Mouse (Mus musculus): ENCODE measurements around the gene Tsc22d2. TPM values are rescaled to one million over a fixed set of nuclear protein-coding genes. Genes with fewer than 3 reads are reported as not detected.

Gene Tsc22d2
- polyA plus RNA-seq, 1 experiment from 2014 or later: 9.2 TPM

DNA sequence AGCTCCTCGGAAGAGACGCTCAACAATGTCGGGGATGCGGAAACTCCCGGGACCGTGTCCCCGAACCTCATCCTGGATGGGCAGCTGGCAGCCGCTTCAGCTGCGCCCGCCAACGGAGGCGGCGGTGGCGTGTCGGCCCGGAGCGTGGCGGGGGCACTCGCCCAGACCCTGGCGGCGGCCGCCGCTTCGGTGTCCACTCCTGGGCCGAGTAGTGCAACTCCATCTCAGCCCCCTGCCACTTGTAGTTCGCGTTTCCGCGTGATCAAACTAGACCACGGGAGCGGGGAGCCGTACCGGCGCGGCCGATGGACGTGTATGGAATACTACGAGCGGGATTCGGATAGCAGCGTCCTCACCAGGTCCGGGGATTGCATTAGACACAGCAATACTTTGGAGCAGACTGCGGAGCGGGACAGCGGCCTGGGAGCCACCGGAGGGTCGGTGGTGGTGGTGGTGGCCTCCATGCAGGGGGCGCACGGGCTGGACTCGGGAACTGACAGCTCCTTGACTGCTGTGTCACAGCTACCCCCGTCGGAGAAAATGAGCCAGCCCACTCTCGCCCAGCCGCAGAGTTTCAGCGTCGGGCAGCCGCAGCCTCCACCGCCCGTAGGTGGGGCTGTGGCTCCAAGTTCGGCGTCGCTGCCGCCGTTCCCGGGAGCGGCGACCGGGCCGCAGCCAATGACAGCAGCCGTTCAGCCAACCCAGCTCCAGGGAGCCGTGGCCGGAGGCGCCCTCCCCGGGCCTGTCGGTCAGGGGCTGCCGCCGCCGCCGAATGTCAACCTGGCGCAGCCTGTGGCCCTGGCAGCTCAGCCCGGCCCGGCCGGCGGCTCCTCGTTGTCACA lies 1.6 kb downstream of the Tsc22d2 start:
- H3K27ac ChIP-seq (ENCODE audit: low read depth, low read length): peak overlapping the region; percentile 98
- H3K9ac ChIP-seq (ENCODE audit: low read length): peak overlapping the region; percentile 97
- H3K27me3 ChIP-seq (replicated peaks; ENCODE audit: control insufficient read depth, insufficient read depth, low read length): no peaks in the 10 kb centered on the region
- DNase-seq (ENCODE audit: low spot score): peak; percentile 87
- peak; percentile 64 for ATAC-seq
- H3K4me2 ChIP-seq (ENCODE audit: low read length): peak overlapping the region; percentile 98
- H3K4me3 ChIP-seq (ENCODE audit: low read depth, low read length): peak overlapping the region; percentile 99
- H3K9me3 ChIP-seq (replicated peaks; ENCODE audit: control insufficient read depth, low read length): no peaks in the 10 kb centered on the region
- no peaks in the 10 kb centered on the region for H3K36me3 ChIP-seq (ENCODE audit: control insufficient read depth, insufficient read depth, low read length)
- peaks cover 19% of the 10 kb centered on the region for H3K4me1 ChIP-seq (ENCODE audit: control insufficient read depth, insufficient read depth, low read length)
- under 1% methylated on average over 71 of the region's 85 CpGs for WGBS

DNA sequence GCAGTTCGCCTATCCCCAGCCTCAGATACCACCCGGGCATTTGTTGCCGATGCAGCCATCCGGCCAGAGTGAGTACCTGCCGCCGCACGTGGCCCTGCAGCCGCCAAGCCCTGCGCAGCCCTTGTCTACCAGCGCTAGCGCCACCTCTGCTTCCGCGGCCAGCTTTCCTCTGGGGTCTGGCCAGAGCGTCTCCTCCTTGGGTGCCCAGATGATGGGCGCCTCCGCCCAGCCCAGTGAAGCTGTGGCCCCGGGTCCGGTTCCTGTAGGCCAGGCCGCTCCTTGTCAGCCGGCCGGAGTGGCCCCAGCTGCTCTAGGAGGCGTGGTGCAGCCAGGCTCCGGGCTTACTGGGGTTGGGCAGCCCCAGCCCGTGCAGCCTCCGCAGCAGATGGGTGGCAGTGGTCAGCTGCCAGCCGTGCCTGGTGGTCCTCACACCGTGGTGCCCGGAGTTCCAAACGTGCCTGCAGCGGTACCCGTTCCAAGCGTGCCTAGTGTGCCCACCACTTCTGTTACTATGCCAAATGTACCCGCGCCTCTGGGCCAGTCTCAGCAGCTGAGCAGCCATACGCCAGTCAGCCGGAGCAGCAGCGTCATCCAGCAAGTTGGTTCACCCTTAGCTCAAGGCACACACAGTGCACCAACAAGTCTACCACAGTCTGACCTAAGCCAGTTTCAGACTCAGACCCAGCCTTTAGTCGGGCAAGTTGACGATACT lies 2.4 kb downstream of the Tsc22d2 start:
- DNase-seq (ENCODE audit: low spot score) (peak; percentile 55), ATAC-seq (peak; percentile 35)
- no peaks in the 10 kb centered on the region for H3K27me3 ChIP-seq (replicated peaks; ENCODE audit: control insufficient read depth, insufficient read depth, low read length)
- H3K27ac ChIP-seq (ENCODE audit: low read depth, low read length): peak overlapping the region; percentile 98
- H3K9ac ChIP-seq (ENCODE audit: low read length): peak overlapping the region; percentile 97
- peak overlapping the region; percentile 99 for H3K4me3 ChIP-seq (ENCODE audit: low read depth, low read length)
- no peaks in the 10 kb centered on the region for H3K9me3 ChIP-seq (replicated peaks; ENCODE audit: control insufficient read depth, low read length)
- H3K36me3 ChIP-seq (ENCODE audit: control insufficient read depth, insufficient read depth, low read length): no peaks in the 10 kb centered on the region
- under 1% methylated on average over 39 of the region's 39 CpGs for WGBS
- peaks cover 19% of the 10 kb centered on the region for H3K4me1 ChIP-seq (ENCODE audit: control insufficient read depth, insufficient read depth, low read length)
- peak overlapping the region; percentile 98 for H3K4me2 ChIP-seq (ENCODE audit: low read length)

DNA sequence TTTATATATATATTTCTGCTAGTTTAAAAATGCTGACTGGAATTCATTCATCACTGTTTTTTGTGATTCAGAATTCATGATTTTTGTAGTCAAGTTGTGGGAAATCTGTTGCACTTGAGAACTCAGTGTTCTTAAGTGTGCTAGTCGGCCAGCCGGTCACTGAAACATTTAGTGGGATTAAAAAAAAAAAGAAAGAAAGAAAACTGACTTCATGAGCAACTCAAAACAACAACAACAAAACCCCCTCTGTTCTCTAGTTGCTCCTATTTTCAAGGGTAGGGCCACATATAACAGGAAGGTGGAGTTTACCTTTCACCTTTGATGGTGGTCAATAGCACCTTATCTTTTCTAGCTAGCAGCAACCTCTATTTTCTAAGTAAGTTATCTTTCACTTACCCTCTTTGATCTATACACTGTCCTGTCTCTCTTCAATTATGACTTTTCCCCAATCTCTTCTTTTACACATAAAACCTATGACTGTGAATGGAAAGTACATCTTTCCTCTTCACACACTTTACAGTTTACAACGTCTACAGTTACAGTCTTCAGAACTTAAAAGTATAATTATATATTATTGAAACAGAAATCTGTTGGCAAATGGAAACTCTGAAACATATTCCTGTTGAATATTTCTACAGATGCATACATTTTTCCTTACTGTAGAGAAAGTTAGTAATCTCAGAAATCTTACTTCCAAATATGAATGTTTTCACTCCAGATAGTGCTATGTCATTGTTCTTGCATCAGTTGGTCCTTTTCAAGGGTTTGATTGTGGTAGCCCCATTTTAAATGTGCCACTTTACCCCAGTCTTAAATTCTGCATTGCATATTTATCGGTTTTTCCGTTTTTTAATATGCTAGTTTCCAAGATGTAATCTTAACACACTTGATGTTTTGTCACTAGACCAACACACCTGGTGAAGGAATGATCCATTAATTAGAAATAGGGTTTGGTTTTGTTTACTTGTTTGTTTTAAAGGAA lies 4.5 kb downstream of the Tsc22d2 start:
- Histone ChIP-seq H3K27ac (ENCODE audit: low read depth, low read length) (no peak overlapping the region), H3K4me3 (ENCODE audit: low read depth, low read length) (peak overlapping the region; percentile 99), H3K4me2 (ENCODE audit: low read length) (peak overlapping the region; percentile 98), H3K36me3 (ENCODE audit: control insufficient read depth, insufficient read depth, low read length) (no peaks in the 10 kb centered on the region), H3K27me3 (replicated peaks; ENCODE audit: control insufficient read depth, insufficient read depth, low read length) (no peaks in the 10 kb centered on the region), H3K9ac (ENCODE audit: low read length) (peak overlapping the region; percentile 32; the same call in 1 of the 2 replicates), H3K4me1 (ENCODE audit: control insufficient read depth, insufficient read depth, low read length) (peaks cover 23% of the 10 kb centered on the region), H3K9me3 (replicated peaks; ENCODE audit: control insufficient read depth, low read length) (no peaks in the 10 kb centered on the region)
- 34% methylated on average over 5 of the region's 5 CpGs for WGBS
- DNase-seq (ENCODE audit: low spot score) (no peak), ATAC-seq (no peak)

DNA sequence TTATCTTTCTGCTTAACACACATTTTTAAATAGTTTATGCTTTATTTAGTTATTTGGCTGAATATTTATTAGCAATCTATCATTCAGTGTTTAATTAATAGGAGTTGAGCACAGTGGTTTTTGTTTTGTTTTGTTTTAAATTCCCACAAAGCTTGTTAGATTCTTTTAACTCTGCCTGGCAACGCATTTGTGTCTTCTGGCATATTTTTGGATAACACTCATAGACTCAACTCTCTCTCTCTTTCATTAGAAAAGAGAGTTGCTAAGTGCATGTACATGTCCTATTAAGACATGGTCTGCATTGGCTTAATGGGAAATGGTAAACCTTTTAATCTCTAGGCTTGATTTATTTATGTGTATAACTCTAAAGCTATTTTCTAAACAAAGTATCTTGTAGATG lies 14.3 kb downstream of the Tsc22d2 start:
- H3K9me3 ChIP-seq (replicated peaks; ENCODE audit: control insufficient read depth, low read length): no peaks in the 10 kb centered on the region
- no peaks in the 10 kb centered on the region for H3K27me3 ChIP-seq (replicated peaks; ENCODE audit: control insufficient read depth, insufficient read depth, low read length)
- no peaks in the 10 kb centered on the region for H3K4me1 ChIP-seq (ENCODE audit: control insufficient read depth, insufficient read depth, low read length)
- H3K4me2 ChIP-seq (ENCODE audit: low read length): no peak overlapping the region
- 57% methylated on average over 1 of the region's 1 CpGs for WGBS
- H3K36me3 ChIP-seq (ENCODE audit: control insufficient read depth, insufficient read depth, low read length): no peaks in the 10 kb centered on the region
- no peak for ATAC-seq
- H3K4me3 ChIP-seq (ENCODE audit: low read depth, low read length): no peak overlapping the region
- no peak overlapping the region for H3K27ac ChIP-seq (ENCODE audit: low read depth, low read length)
- DNase-seq (ENCODE audit: low spot score): peak; percentile 60
- no peak overlapping the region for H3K9ac ChIP-seq (ENCODE audit: low read length)

DNA sequence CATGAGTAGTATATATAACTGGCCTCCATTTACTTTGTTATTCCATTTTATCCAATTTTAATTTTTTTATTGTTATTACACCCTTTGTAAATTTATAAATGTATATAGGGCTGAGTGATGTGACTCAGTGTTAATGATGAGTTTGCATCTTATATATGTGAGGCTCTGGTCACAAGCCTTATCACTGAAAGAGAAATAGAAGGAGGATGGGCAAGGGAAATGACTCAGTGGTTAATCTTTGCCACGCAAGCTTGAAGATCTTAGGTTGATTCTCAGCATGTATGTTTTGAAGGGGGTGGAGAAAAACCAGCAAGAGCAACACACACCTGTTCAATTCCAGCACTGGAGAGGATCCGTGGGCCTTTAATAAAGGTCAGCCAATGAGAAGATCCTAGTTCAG lies 19.9 kb downstream of the Tsc22d2 start:
- 90% methylated on average over 2 of the region's 2 CpGs for WGBS
- no peak overlapping the region for H3K27ac ChIP-seq (ENCODE audit: low read depth, low read length)
- H3K4me1 ChIP-seq (ENCODE audit: control insufficient read depth, insufficient read depth, low read length): no peaks in the 10 kb centered on the region
- no peak overlapping the region for H3K4me3 ChIP-seq (ENCODE audit: low read depth, low read length)
- DNase-seq (ENCODE audit: low spot score): no peak
- no peak overlapping the region for H3K4me2 ChIP-seq (ENCODE audit: low read length)
- H3K9me3 ChIP-seq (replicated peaks; ENCODE audit: control insufficient read depth, low read length): no peaks in the 10 kb centered on the region
- H3K27me3 ChIP-seq (replicated peaks; ENCODE audit: control insufficient read depth, insufficient read depth, low read length): no peaks in the 10 kb centered on the region
- H3K36me3 ChIP-seq (ENCODE audit: control insufficient read depth, insufficient read depth, low read length): no peaks in the 10 kb centered on the region
- H3K9ac ChIP-seq (ENCODE audit: low read length): no peak overlapping the region
- no peak for ATAC-seq

DNA sequence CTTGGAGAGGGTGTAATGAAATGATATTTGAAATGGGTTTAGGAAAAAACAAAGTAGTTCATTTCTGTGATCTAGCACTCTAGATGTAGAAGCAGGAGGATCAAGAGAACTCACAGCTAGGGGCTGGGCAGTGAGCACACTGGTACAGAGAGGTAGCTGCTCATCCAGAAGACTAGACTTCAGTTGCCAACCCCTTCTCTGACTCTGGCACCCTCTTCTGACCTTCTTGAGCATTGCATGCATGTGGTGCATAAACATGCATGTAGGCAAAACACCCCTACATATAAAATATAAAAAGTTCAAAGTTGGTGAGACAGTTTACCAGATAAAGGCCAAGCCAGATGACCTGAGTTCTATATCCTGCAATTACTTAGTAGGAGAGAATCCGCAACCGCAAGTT lies 33.7 kb downstream of the Tsc22d2 start:
- Histone ChIP-seq H3K4me3 (ENCODE audit: low read depth, low read length) (no peak overlapping the region), H3K9ac (ENCODE audit: low read length) (no peak overlapping the region), H3K4me1 (ENCODE audit: control insufficient read depth, insufficient read depth, low read length) (no peaks in the 10 kb centered on the region), H3K27ac (ENCODE audit: low read depth, low read length) (no peak overlapping the region), H3K36me3 (ENCODE audit: control insufficient read depth, insufficient read depth, low read length) (no peaks in the 10 kb centered on the region), H3K4me2 (ENCODE audit: low read length) (no peak overlapping the region), H3K9me3 (replicated peaks; ENCODE audit: control insufficient read depth, low read length) (no peaks in the 10 kb centered on the region), H3K27me3 (replicated peaks; ENCODE audit: control insufficient read depth, insufficient read depth, low read length) (no peaks in the 10 kb centered on the region)
- ATAC-seq: no peak
- 97% methylated on average over 2 of the region's 2 CpGs for WGBS
- peak; percentile 11 for DNase-seq (ENCODE audit: low spot score)

DNA sequence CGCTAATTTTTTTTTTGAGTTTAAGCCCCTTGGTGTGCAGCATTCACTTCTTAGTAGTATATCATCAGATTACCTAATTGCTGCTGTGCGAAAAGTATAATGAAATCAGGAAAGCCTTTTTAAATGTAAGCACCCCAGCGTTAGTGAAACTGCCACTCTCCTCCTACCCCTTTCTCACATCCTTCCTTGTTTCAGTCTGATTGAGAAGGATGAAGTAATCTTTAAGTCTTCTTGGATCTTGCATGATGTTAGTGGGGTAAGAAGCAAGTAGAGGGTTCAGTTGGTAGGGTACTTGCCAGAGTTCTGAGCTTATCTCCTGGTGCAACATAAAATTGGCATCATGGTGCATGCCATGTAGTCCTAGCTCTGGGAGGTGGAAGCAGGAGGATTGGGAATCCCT lies 35.0 kb downstream of the Tsc22d2 start:
- WGBS: 82% methylated on average over 3 of the region's 3 CpGs
- no peaks in the 10 kb centered on the region for H3K4me1 ChIP-seq (ENCODE audit: control insufficient read depth, insufficient read depth, low read length)
- H3K9ac ChIP-seq (ENCODE audit: low read length): no peak overlapping the region
- no peak overlapping the region for H3K4me2 ChIP-seq (ENCODE audit: low read length)
- H3K36me3 ChIP-seq (ENCODE audit: control insufficient read depth, insufficient read depth, low read length): no peaks in the 10 kb centered on the region
- no peaks in the 10 kb centered on the region for H3K27me3 ChIP-seq (replicated peaks; ENCODE audit: control insufficient read depth, insufficient read depth, low read length)
- H3K4me3 ChIP-seq (ENCODE audit: low read depth, low read length): no peak overlapping the region
- H3K9me3 ChIP-seq (replicated peaks; ENCODE audit: control insufficient read depth, low read length): no peaks in the 10 kb centered on the region
- H3K27ac ChIP-seq (ENCODE audit: low read depth, low read length): no peak overlapping the region
- ATAC-seq: no peak
- no peak for DNase-seq (ENCODE audit: low spot score)

DNA sequence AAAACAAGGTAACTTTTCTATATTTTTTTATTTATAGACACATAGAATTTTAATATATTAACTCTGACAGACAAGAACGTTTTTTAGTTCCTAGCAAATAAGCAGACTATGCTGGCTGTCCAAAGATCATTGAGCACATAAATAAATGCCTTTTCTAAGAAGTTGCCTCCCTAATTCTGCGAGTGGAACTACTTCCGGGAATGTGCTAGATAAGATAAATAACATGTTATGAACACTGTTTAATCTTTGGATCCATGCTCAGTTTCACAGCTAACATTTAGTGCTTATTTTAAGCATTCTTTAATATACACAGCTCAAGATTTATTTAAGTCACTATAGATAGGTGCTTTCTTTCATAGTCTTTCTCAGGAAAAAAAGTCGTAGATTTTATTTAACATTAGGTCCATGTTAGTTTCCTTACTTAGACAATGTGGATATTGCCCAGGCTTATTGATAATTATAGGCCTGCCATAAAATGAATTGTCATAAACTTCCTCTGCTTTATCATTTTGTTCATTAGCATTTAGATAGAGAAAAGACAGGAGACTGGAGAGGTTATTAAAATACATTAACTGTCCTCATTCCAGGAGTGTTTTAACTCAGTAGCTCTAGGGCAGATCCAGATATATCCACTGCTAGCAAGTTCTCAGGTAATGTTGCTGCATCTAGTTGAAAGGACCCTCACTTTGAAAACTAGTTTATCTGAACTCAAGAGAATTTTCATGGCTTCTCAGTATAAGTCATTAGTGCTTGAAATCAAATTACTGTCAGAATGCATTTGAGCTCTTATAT lies 40.1 kb downstream of the Tsc22d2 start:
- Histone ChIP-seq H3K9ac (ENCODE audit: low read length) (no peak overlapping the region), H3K4me3 (ENCODE audit: low read depth, low read length) (no peak overlapping the region), H3K27me3 (replicated peaks; ENCODE audit: control insufficient read depth, insufficient read depth, low read length) (no peaks in the 10 kb centered on the region), H3K36me3 (ENCODE audit: control insufficient read depth, insufficient read depth, low read length) (no peaks in the 10 kb centered on the region), H3K9me3 (replicated peaks; ENCODE audit: control insufficient read depth, low read length) (no peaks in the 10 kb centered on the region), H3K4me2 (ENCODE audit: low read length) (no peak overlapping the region), H3K4me1 (ENCODE audit: control insufficient read depth, insufficient read depth, low read length) (no peaks in the 10 kb centered on the region), H3K27ac (ENCODE audit: low read depth, low read length) (no peak overlapping the region)
- 86% methylated on average over 4 of the region's 4 CpGs for WGBS
- DNase-seq (ENCODE audit: low spot score): no peak
- no peak for ATAC-seq

All from forebrain, embryonic 14.5 days (tissue).